Mouse (Mus musculus) midbrain, embryonic 14.5 days (tissue): ENCODE measurements at regions not wholly inside any gene's neighbourhood (a gene's known extent, or its start where the extent isn't known, plus 50 kb on each side); places are given as distances from the start of the nearest gene placed in this dataset.

Experiments used
- ATAC-seq: fragments of 200-750 bp; cut with Nextera tagmentation; 2 replicates; pipeline ENCODE4 v1.8.0; 2017; ENCODE audit warnings: moderate number of reproducible peaks, moderate library complexity; ENCODE audit not compliant: low FRiP score, low TSS enrichment
- DNase-seq: peaks from one replicate; pipeline ENCODE4 v3.0.0-alpha.2; 2015
- H3K27ac ChIP-seq: fragments of 300-500 bp; sonication (generic); replicated peaks from 2 replicates; pipeline ENCODE4 v1.5.1; 2014; ENCODE audit warnings: mild to moderate bottlenecking, low read depth, low read length, moderate library complexity
- H3K27me3 ChIP-seq: fragments of 300-500 bp; sonication (generic); 2 replicates; pipeline ENCODE4 v1.6.1; 2014; ENCODE audit warnings: low read length, control low read depth, mixed read lengths; ENCODE audit not compliant: control insufficient read depth, insufficient read depth
- H3K36me3 ChIP-seq: fragments of 300-500 bp; sonication (generic); 2 replicates; pipeline ENCODE4 v1.6.1; 2014; ENCODE audit warnings: low read length, control low read depth; ENCODE audit not compliant: control insufficient read depth, insufficient read depth
- H3K4me1 ChIP-seq: fragments of 300-500 bp; sonication (generic); 2 replicates; pipeline ENCODE4 v1.6.1; 2014; ENCODE audit warnings: mild to moderate bottlenecking, antibody characterized with exemption, low read length, control low read depth; ENCODE audit not compliant: control insufficient read depth, insufficient read depth
- H3K4me2 ChIP-seq: fragments of 300-500 bp; sonication (generic); 2 replicates; pipeline ENCODE4 v1.6.1; 2014; ENCODE audit warnings: mild to moderate bottlenecking, low read length, moderate library complexity
- H3K4me3 ChIP-seq: fragments of 300-500 bp; sonication (generic); replicated peaks from 2 replicates; pipeline ENCODE4 v1.5.1; 2014; ENCODE audit warnings: low read depth, low read length
- H3K9ac ChIP-seq: fragments of 300-500 bp; sonication (generic); replicated peaks from 2 replicates; pipeline ENCODE4 v1.6.1; 2014; ENCODE audit warnings: mild to moderate bottlenecking, low read length, moderate library complexity
- H3K9me3 ChIP-seq: fragments of 300-500 bp; sonication (generic); 2 replicates; pipeline ENCODE4 v1.6.1; 2016; ENCODE audit warnings: low read length, control low read depth, mixed read lengths; ENCODE audit not compliant: control insufficient read depth
- WGBS: fragments of 180-500 bp; shearing (Covaris S2); extraction: QIAGEN DNeasy Blood & Tissue Kit; methylation state at CpG from one replicate; pipeline ENCODE4 v1.1.7; 2014; 5-methylcytosine and 5-hydroxymethylcytosine counted together

GRCm38 (mm10) chr15:61395296-61395826 lies 472.5 kb upstream of the A1bg start:
- Histone ChIP-seq H3K9ac (no peak overlapping the region), H3K4me3 (no peak overlapping the region), H3K36me3 (no peaks in the 10 kb centered on the region), H3K27ac (no peak overlapping the region), H3K27me3 (no peaks in the 10 kb centered on the region), H3K4me1 (no peaks in the 10 kb centered on the region), H3K9me3 (no peaks in the 10 kb centered on the region), H3K4me2 (no peak overlapping the region)
- ATAC-seq, result no peak
- peak; percentile 26 for DNase-seq
- WGBS, result 21% methylated on average over 8 of the region's 8 CpGs

DNA sequence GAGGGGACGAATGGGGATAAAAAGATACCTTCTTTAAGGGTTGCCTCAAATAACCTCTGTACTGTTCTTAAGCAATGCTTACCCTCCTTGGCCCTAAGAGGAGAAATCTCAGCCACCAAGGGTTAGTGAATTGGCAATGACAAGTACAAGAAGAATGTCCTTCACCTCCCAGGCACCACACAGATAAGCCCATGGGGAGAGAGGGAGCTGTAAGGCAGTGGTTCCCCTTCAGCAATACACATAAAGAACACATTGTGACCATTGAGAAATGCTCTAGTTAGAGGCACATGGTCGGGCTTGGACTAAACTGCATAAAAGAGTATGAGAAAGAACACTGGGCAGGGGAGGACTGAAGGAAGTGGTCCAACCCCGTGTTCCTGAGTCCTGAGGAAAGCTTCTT lies 457.9 kb upstream of the A1bg start:
- H3K4me2 ChIP-seq, result no peak overlapping the region
- WGBS, result 61% methylated on average over 3 of the region's 3 CpGs
- no peaks in the 10 kb centered on the region for H3K4me1 ChIP-seq
- ATAC-seq (no peak), DNase-seq (no peak)
- H3K36me3 ChIP-seq, result no peaks in the 10 kb centered on the region
- H3K9ac ChIP-seq, result no peak overlapping the region
- H3K27ac ChIP-seq, result no peak overlapping the region
- no peaks in the 10 kb centered on the region for H3K27me3 ChIP-seq
- no peak overlapping the region for H3K4me3 ChIP-seq
- no peaks in the 10 kb centered on the region for H3K9me3 ChIP-seq

GRCm38 (mm10) chr15:61366276-61366675 lies 443.5 kb upstream of the A1bg start:
- no peak overlapping the region for H3K4me3 ChIP-seq
- H3K27me3 ChIP-seq, result no peaks in the 10 kb centered on the region
- H3K27ac ChIP-seq, result no peak overlapping the region
- peak; percentile 15 for DNase-seq
- H3K4me1 ChIP-seq, result no peaks in the 10 kb centered on the region
- 69% methylated on average over 3 of the region's 3 CpGs for WGBS
- no peak for ATAC-seq
- H3K36me3 ChIP-seq, result no peaks in the 10 kb centered on the region
- H3K9me3 ChIP-seq, result no peaks in the 10 kb centered on the region
- no peak overlapping the region for H3K9ac ChIP-seq
- no peak overlapping the region for H3K4me2 ChIP-seq

DNA sequence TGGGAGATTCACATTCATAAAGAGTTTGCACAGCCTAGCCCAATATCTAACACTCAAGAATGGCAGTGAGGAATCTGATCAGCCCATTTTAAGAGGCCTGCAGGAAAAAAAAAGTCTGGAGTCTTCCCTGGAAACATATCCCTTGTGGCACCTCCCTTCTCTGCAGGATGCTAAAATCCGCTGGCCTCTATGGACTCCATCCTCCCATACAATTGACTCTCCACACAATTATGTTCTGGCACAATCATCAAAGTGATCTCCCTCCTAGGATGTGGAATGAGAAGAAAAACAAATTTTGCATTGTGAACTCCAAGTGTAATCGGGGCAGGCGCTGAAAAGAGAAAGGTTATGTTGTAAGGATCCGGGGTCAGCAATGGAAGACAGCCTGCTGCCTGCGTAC lies 442.7 kb upstream of the A1bg start:
- Histone ChIP-seq H3K4me2 (no peak overlapping the region), H3K9ac (no peak overlapping the region), H3K27ac (no peak overlapping the region), H3K36me3 (no peaks in the 10 kb centered on the region), H3K9me3 (no peaks in the 10 kb centered on the region), H3K27me3 (no peaks in the 10 kb centered on the region), H3K4me1 (no peaks in the 10 kb centered on the region), H3K4me3 (no peak overlapping the region)
- WGBS, result 57% methylated on average over 5 of the region's 5 CpGs
- DNase-seq (peak; percentile 7), ATAC-seq (no peak)

- Histone ChIP-seq H3K27ac (no peak overlapping the region), H3K4me2 (no peak overlapping the region), H3K4me3 (no peak overlapping the region), H3K27me3 (no peaks in the 10 kb centered on the region), H3K36me3 (no peaks in the 10 kb centered on the region), H3K9ac (no peak overlapping the region), H3K9me3 (no peaks in the 10 kb centered on the region), H3K4me1 (no peaks in the 10 kb centered on the region)
- ATAC-seq (no peak), DNase-seq (no peak)
- WGBS, result 51% methylated on average over 2 of the region's 2 CpGs
These were observed 441.6 kb upstream of the A1bg start for GRCm38 (mm10) chr15:61364461-61364860.

DNA sequence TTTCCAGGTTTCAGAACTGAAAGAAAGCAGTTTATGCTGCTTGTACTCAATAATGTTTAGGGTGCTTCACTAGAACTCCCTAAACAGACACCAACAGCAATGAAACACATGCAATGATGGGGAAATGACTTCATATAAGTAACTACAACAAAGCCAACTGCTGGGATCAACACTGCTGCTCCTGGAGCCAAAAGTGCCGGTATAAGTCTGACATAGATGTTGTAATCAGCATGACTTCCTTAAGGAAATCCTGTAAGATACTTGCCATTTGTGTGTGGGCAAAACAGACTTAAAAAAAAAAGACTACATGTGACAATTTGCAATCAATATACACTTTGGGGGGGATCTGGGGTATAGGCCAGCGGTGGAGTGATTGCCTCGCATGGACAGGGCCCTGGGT lies 438.4 kb upstream of the A1bg start:
- Histone ChIP-seq H3K4me3 (no peak overlapping the region), H3K27ac (no peak overlapping the region), H3K9me3 (no peaks in the 10 kb centered on the region), H3K36me3 (no peaks in the 10 kb centered on the region), H3K27me3 (no peaks in the 10 kb centered on the region), H3K9ac (no peak overlapping the region), H3K4me1 (no peaks in the 10 kb centered on the region), H3K4me2 (no peak overlapping the region)
- ATAC-seq (no peak), DNase-seq (no peak)
- 88% methylated on average over 3 of the region's 3 CpGs for WGBS

- Histone ChIP-seq H3K4me3 (no peak overlapping the region), H3K27ac (no peak overlapping the region), H3K4me2 (no peak overlapping the region), H3K36me3 (no peaks in the 10 kb centered on the region), H3K9me3 (no peaks in the 10 kb centered on the region), H3K9ac (no peak overlapping the region), H3K4me1 (no peaks in the 10 kb centered on the region), H3K27me3 (no peaks in the 10 kb centered on the region)
- ATAC-seq, result no peak
- no peak for DNase-seq
These were observed 432.5 kb upstream of the A1bg start for GRCm38 (mm10) chr15:61355344-61355743.

- no peak overlapping the region for H3K9ac ChIP-seq
- no peak overlapping the region for H3K27ac ChIP-seq
- H3K4me3 ChIP-seq, result no peak overlapping the region
- WGBS, result 81% methylated on average over 5 of the region's 5 CpGs
- DNase-seq, result no peak
- no peaks in the 10 kb centered on the region for H3K9me3 ChIP-seq
- H3K4me1 ChIP-seq, result no peaks in the 10 kb centered on the region
- H3K27me3 ChIP-seq, result no peaks in the 10 kb centered on the region
- no peak overlapping the region for H3K4me2 ChIP-seq
- no peak for ATAC-seq
- no peaks in the 10 kb centered on the region for H3K36me3 ChIP-seq
These were observed 429.0 kb upstream of the A1bg start for GRCm38 (mm10) chr15:61351729-61352342.

DNA sequence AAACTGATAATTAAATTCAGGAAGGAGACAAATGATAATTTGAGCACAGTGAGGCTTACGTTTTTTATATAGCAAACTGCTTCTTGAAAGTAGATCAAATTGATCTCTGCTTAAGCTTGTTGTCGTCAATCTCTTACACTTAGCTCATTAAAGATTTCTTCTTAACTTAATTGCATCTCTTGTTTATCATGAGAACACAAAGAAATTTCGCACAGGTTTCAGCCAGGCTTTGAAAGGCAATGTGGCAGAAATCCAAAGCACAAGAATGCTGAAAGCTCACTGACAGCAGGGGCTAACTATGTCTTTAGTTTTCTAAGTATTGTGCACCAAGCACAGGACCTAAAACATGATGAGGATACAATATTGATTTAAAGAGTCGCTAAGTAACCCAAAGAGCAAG lies 422.3 kb upstream of the A1bg start:
- Histone ChIP-seq H3K4me2 (no peak overlapping the region), H3K36me3 (no peaks in the 10 kb centered on the region), H3K9ac (no peak overlapping the region), H3K4me1 (no peaks in the 10 kb centered on the region), H3K27ac (no peak overlapping the region), H3K4me3 (no peak overlapping the region), H3K27me3 (no peaks in the 10 kb centered on the region), H3K9me3 (no peaks in the 10 kb centered on the region)
- WGBS, result 70% methylated on average over 4 of the region's 4 CpGs
- ATAC-seq (no peak), DNase-seq (no peak)
